Mouse (Mus musculus) left cerebral cortex, postnatal 14 days (tissue): ENCODE results near the gene A630076J17Rik. TPM values are rescaled to one million over a fixed set of nuclear protein-coding genes. Genes with fewer than 3 reads are reported as not detected.

Experiments
- DNase-seq, 2 experiments: peaks; one replicate each; pipeline ENCODE4 v3.0.0; 2021 to 2022; ENCODE audit warnings: low spot score in 2 of 2, mixed read lengths in 1 of 2
- intact Hi-C: fragments of 180-260 bp; cut with DNase I; formaldehyde crosslinking; loops from one replicate; pipeline ENCODE4 v1.15.1; 2025
- long read RNA-seq, 2 experiments: library from polyadenylated mRNA; stranded (forward); transcript quantifications; one replicate each; pipeline ENCODE4 v2.0.0; 2021
- total RNA-seq, 2 experiments: library from RNA; stranded (reverse); gene quantifications; 2 replicates each; pipeline ENCODE4 v1.2.3; 2021

The A630076J17Rik gene
- not detected for total RNA-seq
- long read RNA-seq, experiment 1 = 0 reads
- long read RNA-seq, experiment 2 = 0 reads

GRCm38 (mm10) chr3:107230527-107230926 lies at the start of gene A630076J17Rik:
Gene A630076J17Rik, plus strand, starts transcription at chr3:107230614.
- DNase-seq = no peak
- intact Hi-C loops = loop anchor here (5.0 to 10.0 kb wide), 2 partner anchors 124 to 232 kb away; no protein-coding TSS in a partner anchor

DNA sequence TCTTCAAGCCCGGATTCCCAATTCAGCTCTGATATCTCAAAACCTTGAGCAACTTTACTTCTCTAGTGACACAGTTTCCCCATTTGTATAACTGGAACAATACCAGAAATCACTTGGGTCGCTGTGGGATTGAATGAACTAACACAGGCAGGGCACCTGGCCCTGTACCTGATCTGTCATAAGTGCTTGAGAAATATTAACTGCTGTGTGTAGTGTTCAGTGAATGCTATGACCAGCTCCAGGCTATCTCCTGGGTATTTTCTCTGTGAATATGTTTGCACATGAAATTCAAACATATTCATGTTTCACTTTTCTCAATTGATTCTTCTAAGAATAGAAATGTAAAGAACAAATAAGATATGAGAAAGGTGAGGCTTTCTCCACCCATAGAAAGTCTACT lies 49.6 kb upstream of the A630076J17Rik start:
- intact Hi-C loops = no loop called here
- DNase-seq = no peak

DNA sequence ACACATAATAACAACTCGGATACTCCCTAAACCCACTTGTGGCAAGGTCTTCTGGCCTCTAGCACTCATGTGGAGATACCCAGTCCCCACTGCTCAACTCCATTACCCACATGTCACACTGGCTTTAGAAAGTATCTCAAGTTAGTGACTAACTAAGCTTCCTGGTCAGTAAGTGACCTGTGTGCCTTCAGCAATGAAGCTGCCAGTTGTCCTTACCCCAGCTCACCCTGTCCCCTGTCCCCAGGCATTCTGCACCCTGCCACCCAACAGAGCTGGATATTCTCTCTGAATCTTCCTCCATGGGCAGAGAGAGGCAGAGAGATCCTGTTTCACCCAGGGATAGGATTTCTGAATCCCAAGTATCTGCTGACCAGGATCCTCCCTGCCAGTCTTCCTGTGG lies 47.7 kb upstream of the A630076J17Rik start, which contains the start of gene Kcna10:
TSS of gene Kcna10 (plus strand) at position 301 of the 400 bp plus-strand sequence.
- intact Hi-C loops = no loop called here

GRCm38 (mm10) chr3:107183178-107183577 lies 47.2 kb upstream of the A630076J17Rik start:
- peak; percentile 46 to 65 for DNase-seq
- intact Hi-C loops = no loop called here

More for the DNA sequence above, 47.7 kb upstream of the A630076J17Rik start, which contains the start of gene Kcna10:
- DNase-seq = no peak

DNA sequence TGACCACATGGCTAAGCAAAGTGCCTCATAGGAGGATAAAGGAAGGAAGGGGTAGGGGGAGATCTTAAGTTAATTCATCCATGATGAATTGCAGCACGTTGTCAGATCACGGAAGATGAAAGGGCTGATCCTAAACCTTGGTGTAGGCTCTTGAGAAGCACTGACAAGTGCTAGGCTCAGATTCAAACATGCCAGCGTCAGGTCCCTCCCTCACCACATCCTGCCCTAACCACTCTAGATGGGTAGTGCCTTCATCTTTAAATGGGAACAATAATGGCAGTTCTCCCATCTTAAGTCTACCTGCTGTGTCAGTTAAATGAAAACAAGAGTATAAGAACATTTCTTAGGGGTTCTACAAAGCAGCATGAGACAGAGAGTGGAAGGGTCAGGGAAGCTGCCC lies 44.8 kb upstream of the A630076J17Rik start:
- no peak for DNase-seq
- intact Hi-C loops = no loop called here

GRCm38 (mm10) chr3:107187022-107187421 lies 43.4 kb upstream of the A630076J17Rik start:
- peak in 1 of 2 experiments; percentile 60 for DNase-seq
- intact Hi-C loops = no loop called here

DNA sequence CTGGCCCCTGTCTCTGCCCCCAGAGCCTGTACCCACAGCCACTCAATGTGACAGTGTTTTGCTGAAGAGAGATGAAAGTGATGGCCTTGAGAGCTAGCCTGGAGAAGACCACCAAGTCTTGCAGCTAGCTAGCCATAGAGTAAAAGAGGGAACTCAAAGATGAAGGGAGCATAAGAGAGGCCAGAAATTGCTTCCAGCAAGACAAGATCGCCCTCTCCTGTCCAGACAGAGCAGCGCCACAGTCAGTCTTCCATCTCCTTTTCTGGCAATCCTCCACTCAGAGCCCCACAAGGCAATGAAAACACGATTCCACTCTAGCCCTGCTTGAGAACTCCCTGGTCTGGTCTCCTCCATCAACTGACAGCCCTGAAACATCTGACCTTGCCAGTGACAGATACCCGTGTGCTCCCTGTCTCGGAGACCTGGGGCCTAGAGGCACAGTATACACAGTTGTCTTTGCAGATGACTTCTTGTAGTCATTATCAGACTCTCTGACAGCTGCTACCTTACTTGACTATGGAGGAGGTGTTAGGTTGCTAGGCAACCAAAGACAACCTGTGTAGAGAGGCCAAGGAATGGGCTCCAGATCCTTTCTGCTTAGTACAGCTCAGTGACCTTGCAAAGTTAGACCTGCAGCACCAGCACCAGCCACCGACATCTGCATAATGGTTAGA lies 42.1 kb upstream of the A630076J17Rik start:
- peak; percentile 79 to 91 for DNase-seq

DNA sequence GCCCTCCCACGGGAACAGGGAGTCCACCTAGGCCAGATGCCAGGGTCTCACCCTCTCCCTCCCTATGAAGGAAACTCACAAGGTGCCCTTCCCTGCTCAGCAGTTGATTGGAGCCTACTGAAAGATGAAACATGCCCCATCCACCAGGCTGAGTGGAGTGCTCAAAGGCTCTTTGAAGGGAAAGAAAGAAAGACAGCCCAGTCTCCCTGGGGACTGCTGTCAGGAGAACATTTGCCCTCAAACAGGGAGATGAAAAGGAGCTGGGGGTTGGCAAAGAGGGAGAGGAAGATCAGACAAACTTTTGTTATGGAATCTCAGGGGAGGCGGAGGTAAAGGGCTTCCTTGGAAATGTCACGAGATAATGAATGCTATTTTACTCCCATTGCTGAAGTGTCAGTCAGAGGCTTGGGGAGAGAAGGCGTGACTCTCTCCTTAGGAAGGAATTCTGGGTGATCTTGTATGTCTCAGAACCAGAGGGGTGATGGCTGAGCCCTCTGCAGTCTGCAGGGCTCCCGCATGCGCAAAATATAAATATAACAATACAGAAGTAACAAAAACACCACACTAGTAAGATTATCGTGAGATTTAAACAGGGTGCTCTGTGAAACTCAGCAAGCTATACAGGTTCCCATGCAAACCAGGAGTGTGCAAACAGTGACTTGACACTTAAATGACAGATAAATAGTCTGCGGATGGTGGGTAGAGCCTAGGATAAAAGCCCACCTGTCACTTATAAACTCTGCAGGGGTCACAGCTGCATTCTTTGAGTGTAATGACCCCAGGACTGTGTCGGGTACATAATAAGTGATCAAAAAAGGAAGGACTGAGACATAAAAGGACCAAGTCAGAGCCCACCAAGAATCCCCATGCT lies 28.9 kb upstream of the A630076J17Rik start:
- intact Hi-C loops = loop anchor here (10.0 kb wide), 1 partner anchor 263 kb away; no protein-coding TSS in a partner anchor
- DNase-seq = no peak

More for the DNA sequence above, 42.1 kb upstream of the A630076J17Rik start:
- intact Hi-C loops = loop anchor here (1.0 to 2.0 kb wide), 3 partner anchors 94 to 286 kb away; no protein-coding TSS in a partner anchor

DNA sequence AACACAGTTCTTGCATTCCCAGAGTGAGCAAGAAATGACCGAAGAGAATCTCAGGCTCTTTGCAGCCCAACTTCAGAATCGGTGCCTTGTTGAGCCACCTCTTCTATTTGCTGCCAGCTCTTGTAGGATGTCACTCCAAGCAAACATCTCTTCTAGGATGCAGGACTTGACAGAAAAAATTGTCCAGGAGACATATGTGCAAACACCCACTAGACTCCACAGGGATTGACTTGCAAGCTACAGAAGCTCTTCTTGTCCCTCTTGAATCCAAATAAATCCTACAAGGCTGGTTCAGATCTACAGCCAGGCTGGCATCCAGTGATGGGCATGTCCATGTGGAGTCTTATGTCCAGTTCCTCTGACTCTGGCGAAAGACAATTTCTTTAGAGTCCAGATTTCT lies 26.0 kb upstream of the A630076J17Rik start:
- no peak for DNase-seq
- intact Hi-C loops = loop anchor here (10.0 kb wide), 1 partner anchor 260 kb away; no protein-coding TSS in a partner anchor

GRCm38 (mm10) chr3:107205170-107205569 lies 25.2 kb upstream of the A630076J17Rik start:
- intact Hi-C loops = loop anchor here (10.0 kb wide), 1 partner anchor 260 kb away; no protein-coding TSS in a partner anchor
- DNase-seq = no peak

- intact Hi-C loops = loop anchor here (2.0 to 10.0 kb wide), 2 partner anchors 69 to 259 kb away; no protein-coding TSS in a partner anchor
- peak; percentile 81 to 82 for DNase-seq
Observed at GRCm38 (mm10) chr3:107205994-107206393, 24.4 kb upstream of the A630076J17Rik start.

DNA sequence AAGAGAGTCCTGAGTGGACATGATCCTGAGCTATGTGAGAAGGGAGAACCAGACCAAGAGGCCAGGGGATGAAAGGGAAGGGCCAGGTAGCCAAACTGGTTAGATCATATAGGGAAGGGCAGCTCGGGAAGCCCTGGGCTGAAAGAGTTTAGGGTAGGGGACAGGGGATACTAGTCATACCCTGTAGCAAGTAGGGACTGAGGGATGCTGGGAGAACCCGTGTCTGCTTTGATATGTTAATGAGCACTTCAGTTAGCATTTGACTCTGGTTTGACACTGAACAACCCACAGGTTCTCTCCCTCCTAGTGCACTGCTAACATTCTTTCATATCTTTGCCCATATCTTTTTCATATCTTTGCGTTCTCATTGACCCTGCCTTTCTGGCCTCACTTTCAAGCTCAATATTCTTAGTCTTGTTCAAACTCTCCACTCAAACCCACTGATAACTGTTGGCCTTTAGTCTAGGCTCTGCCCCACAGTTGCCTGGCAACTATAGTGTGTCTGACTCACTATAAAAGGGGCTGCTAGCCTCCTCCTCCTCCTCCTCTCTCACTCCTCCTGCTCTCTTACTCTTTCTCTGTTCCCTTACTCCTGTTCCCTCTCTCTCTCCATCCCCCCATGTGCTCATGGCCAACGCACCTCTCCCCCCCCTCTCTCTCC lies 23.8 kb upstream of the A630076J17Rik start:
- intact Hi-C loops = loop anchor here (2.0 to 10.0 kb wide), 2 partner anchors 68 to 258 kb away; no protein-coding TSS in a partner anchor
- DNase-seq = no peak

DNA sequence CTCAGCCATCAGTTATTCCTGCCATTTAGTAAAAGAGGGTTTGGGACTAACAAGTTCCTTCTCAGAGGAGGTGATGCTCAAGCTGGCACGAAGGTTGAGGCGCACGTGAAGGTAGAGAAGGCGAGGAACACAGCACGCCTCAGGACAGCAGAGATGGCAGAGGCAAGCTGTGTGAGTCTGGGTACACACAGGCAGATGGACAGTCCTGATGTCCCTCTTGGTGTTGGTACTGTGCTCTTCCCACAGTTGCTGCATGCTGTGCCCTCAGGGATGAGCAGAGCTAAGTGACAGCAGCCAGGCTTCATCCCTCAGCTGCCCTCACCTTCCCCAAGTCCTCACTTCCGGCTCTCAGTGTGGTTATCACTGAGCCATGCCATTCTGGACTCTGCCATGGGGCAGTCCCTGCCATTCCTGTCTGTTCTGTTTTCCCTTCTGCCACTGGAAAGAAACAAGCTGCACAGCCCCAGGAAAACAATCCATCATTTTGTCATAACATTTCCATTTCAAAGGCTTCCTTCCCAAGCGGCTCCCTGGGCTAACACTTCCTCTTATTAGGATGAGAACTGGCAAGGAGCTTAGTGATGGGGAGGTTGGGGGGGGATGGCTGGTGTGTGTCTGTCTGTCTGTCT lies 22.7 kb upstream of the A630076J17Rik start:
- DNase-seq = no peak
- intact Hi-C loops = loop anchor here (2.0 to 10.0 kb wide), 2 partner anchors 67 to 257 kb away; no protein-coding TSS in a partner anchor

DNA sequence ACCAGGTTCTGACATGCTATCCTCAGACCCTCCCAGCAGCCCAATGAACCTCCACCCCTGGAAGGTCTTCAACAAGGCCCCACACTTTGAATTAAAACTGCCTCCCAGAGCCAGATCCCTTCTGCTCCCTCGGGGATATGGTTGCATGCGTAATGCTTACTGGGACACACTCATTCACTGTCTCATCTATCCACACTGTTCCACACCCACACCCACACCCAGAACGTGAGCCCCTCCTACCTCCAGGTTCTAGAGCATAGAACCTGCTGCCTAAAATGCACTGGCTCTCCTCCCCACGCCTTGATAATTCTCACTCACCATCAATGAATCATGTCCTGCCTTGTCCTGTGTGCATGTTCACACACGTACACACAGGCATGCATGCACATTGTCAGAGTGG lies 15.8 kb upstream of the A630076J17Rik start:
- DNase-seq = no peak
- intact Hi-C loops = no loop called here

DNA sequence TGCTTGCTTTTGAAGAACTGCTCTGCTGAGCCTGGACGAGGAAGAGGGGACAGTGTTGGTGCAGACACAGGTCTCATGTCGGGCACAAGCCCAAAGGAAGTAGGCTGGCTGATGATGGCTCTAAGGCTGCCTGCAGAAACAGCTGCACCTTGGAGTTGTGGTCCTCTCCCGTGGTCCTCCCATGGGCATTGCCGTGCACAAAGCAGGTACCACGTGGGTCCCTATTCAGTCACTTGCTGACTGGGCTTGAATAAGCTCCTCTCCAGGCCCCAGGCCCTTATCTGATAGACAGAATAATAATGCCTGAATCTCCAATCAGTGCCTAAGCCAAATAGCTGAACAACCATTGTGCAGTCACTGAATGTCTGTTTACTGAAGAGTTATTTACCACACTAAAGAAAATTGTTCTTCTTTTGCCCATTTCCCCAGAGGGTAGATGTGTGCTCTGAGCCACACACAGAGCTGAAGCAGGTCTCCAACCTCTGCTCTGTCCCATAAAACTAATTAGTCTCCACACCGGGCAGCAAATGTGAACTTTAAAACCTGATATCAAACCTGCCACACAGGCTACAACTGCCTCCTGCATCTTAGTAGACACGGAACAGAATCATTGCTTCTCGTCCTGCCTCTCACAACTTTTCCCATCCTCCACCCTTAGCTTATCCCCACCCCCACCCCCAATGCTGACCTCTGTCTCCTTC lies 13.9 kb upstream of the A630076J17Rik start:
- intact Hi-C loops = no loop called here
- DNase-seq = no peak

DNA sequence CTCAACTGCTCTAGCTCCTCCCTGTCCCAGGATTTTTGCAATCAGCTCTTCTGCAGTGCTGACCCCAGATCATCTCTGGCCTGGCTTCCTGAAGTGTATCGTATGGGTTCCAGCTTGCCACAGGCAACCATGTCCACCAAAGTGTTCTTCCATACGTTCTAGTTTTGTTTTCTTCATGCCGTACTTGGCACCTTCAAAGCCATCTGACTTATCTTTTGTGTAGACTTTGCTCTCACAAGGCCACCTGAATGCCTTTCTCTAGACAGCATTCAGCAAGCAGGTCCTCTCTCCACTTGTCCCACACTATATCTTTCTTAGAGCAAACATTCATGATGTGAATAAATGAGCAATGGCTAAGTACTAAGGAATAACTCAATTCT lies 13.3 kb upstream of the A630076J17Rik start:
- no peak for DNase-seq
- intact Hi-C loops = no loop called here

DNA sequence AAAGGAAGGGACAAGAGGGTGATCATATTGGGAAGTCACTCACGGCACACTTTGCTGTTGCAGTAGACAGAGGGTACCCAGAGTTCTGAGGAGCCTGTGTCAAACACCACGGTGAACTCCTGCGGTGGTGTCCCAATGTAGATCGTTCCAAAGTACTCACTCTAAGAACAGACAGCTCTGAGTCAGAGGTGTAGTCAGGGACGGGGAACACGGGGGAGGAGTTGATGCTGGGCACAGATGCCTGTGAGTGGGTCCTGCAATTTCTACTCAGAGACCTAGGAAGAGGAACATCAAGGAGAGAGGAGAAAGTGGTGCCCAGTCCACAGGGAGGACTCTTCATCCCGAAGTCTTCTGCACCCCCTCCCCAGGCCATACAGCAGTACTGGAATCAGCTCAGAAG lies 11.8 kb upstream of the A630076J17Rik start:
- intact Hi-C loops = no loop called here
- DNase-seq = no peak

DNA sequence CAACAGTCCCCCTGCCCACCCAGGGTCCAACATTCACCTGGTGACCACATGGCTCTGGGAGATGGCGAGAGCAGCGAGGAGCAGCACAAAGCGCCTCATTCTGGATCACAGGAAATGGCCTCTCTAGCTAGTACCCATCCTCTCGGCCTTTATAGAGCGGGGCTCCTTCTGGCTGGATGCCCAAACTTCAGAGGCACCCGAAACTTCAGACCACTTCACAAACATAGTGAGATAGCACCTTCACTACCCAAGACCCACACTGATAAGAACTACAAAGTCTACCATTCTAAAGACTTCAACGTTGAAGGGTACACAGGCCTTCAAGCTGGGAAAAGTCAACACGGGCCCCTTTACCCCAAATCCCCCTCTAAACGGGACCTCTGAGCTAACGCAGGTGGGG lies 8.8 kb upstream of the A630076J17Rik start, which contains the start of gene Cym:
TSS of gene Cym (minus strand) at position 125 of the 400 bp plus-strand sequence.
- intact Hi-C loops = no loop called here
- DNase-seq = no peak
